Mouse (Mus musculus) c-Kit-positive CD71-positive TER-119-negative erythroid progenitor cells, embryonic 14.5 days (primary cell): ENCODE data around the gene Slc7a9.

Source experiments
- DNase-seq: peaks from one replicate; pipeline ENCODE4 v3.0.0-alpha.2; 2013; ENCODE audit warnings: low read depth

Slc7a9 gene

DNA sequence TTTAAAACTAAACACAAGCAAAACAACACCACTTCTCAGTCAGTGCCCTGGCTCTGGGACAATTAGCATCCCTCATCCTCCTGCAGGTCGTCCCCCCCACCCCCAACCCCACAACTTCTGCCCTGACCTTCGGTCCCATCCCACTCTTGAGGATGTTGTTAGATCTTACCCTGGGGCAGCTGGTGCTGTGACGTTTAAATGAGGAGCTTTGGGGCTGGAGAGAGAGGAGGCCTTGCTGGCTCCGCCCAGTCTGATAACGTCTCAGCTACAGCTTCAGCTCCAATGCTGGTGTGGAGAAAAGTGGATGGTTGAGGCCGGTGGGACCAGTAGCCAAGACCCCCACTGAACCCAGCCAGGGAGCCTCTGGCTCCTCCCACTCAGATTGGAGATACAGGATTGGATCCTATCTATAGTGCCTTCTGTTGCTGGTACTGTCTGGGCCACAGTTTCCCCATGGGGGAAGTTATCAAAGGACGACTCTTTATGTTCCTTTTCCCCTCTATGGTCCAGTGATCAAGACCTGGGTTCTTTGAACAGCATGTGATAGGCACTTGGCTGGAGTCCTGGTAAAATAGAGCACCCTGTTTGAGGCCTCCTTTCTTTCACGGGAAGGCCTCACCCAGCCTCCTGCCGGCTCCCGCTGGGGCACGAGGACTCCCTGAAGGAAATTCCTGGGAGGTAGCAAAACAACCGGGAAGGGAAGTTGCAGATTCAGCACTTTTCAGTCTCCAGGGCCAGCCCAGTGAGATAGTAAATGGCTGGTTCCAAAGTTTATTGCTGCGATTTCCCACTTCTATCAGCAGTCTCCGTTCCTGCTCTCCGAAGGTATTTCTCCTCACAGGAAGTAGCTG, at the start of gene Slc7a9:
Gene Slc7a9, plus strand, starts transcription at position 801 of the 851 bp plus-strand sequence.
- DNase-seq = no peak

DNA sequence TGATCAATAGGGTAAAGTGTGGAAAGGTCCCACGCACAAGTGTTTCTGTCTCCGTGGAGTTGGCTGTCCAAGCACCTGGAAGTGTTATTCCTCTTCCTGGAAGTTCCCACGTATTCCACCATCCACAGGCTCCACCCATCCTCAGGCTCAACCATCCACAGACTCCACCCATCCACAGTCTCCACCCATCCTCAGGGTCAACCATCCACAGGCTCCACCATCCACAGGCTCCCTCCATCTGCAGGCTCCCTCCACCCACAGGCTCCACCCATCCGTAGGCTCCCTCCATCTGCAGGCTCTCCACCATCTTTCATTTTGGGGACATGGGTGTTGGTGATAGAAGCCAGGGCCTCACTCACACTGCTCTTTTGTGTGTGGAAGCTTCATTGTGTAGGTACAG, 47.4 kb upstream of the Slc7a9 start:
- no peak for DNase-seq

DNA sequence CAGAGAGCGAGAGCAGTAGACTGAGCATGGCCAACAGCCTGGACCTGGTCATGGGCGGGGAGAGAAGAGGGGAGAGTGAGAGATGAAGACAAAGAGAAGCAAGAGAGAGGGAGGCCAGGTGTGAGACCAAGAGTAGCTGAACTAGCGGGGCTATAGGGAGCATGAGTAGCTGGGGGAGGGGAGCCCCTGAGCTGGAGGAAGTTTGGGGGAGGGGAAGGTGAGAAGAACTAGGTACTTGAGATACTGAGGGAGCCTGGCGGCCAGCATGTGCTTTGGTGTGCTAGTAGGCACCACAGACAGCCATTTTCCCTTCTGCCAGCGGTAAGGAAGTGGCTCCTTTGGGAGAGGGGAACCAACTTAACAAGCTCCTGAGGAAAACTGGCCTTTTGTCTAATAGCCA, 33.4 kb upstream of the Slc7a9 start:
- no peak for DNase-seq

DNA sequence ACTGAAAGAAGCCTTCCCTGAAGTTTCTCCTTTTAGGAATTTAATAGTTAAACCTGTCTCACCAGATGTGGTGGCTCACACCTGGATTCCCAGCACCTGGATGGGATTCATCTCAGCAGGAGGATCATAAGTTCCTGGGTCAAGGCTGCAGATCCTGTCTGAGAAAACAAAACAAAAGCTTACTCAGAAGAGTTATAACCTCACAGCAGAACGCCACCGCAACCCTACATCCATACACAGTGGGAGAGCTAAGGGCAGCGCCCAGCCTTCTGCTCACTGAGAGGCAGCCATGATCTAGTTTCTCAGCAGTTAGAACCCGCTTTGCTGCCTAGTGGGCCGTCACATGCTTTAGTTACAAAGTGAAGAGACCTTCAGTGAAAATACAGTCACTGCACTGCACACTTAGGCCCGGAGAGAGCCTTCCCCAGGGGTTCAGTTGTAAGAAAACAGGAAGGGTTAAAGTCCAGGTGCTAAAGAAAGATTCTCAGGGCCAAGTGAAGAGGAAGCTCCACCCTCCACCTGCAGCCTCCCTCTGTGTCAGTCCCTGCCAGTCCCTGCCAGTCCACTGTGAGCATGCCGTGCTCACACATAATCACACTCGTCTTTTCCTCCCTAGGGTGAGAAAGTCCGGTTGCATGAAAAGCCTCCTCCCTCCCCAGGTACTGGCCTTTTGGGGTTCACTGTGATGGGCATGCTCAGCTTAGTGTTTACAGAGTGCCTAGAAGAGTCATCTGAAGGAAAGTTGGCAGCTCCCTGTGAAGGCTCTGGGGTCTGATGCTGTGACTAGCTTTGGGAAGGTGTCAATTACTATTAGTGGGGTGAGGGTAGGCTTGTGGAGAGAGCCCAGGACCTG, 32.6 kb upstream of the Slc7a9 start:
- DNase-seq = no peak

DNA sequence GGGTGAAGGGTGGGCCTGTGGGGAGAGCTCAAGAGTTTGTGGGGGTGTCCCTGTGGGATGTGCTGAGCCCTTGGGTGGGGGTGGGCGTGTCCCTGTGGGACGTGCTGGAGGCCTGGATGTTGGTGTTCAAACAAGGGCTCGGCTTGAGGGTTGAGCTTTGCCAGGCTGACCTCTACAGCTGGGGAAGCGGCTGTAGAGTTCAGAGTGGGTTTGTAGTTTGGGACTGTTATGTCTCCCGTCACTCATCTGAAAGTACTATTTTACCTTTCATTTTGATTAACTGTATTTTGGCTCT, 32.0 kb upstream of the Slc7a9 start:
- DNase-seq = no peak

GRCm38 (mm10) chr7:35423071-35423470, 25.5 kb upstream of the Slc7a9 start:
- DNase-seq = no peak

GRCm38 (mm10) chr7:35428146-35428545, 20.4 kb upstream of the Slc7a9 start:
- no peak for DNase-seq

DNA sequence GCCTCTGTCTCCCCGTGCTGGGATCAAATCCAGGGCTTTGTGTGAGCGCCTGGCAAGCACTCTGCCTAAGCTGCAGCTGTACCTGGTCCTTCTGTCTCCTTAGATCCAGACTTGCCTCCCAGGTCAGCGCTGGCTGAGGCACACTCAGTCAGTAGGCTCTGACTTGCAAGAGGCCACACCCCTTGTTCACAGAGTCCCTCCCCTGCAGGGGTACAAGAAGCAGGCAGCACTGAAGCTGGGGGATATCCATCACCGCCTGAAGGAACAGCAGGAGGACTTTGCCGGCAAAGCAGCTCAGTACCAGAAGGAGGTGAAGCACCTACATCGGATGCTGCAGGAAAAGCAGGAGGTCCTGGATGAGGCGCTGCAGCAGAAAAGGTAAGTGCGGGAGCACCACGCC, 13.3 kb upstream of the Slc7a9 start:
- DNase-seq = no peak

DNA sequence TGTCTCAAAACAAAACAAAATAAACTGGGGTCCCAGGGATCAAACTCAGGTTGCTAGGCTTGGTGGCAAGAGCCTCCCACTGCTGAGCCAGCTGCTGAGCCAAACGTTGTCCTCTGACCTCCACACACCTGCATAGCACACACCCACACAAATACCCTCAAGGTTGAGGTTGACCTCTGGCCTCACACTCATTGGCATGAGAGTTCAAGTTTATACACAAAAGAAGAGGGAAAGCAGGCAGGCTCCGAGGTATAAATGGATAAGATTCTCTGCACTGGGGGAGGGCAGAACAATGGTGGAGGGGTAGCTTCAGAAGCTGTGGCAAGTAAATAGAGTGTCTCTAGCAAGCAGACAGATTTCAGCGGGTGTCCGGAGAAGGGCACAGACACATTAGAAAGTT, 1.1 kb upstream of the Slc7a9 start:
- DNase-seq = no peak

- DNase-seq = no peak
These were observed 271 bp downstream of the Slc7a9 start for GRCm38 (mm10) chr7:35448867-35449266.

GRCm38 (mm10) chr7:35456091-35456814, 7.7 kb downstream of the Slc7a9 start:
- DNase-seq = no peak

- DNase-seq = no peak
These were observed 12.4 kb downstream of the Slc7a9 start for GRCm38 (mm10) chr7:35460971-35461370.

DNA sequence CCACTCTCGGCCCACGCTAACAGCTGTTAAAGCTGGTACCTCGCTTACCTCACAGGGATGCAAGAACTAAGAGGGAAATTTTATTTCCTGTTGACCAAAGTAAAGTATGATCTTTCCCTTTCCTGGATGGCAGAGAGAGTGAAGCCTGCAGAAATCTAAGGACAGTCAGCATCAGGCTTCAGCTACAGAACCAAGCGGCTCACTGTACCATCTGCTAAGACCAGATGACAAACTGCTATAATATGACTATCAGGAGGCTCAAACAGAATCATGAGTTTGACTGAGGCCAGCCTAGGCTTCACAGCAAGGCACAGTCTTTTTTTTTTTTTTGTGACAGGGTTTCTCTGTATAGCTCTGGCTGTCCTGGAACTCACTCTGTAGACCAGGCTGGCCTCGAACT, 16.4 kb downstream of the Slc7a9 start:
- no peak for DNase-seq

DNA sequence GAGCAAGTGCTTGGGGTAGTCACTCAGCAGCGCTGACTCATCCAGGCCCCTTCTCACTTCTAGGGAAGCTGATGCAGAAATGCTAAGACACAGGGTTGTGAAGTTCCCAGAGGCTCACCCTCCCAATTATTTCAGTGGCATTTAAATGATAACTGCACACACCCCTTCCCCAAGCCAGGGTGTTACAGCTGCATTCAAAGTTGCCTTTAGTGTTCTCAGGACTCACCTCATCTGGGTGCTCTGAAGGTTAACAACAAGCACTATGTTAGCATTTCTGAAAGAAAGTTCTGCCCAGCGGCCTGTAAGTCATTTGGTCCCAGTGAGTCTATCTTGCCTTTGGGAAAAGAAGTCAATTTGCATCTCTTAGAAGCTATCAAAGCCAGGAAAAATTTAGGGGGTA, 19.3 kb downstream of the Slc7a9 start:
- no peak for DNase-seq

- no peak for DNase-seq
These were observed 22.2 kb downstream of the Slc7a9 start for GRCm38 (mm10) chr7:35470794-35471193.

DNA sequence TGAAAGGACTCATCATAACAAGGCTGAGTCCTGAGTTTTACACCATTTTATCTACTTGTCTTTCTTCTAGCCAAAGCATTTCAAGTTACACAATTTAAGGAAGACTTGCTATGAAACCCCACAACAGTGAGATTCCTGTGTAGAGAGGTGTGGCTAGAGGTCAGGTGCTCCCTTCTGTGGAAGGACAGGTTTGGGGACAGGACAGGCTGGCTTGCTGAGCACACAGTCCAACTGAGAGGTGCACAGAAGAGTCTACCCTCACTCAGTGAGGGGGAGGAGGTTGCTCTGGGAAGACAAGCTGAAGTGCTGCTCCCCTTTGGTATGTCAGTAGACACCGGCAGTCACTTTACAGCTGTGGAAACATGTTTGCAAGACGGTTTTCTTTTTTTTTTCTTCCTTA, 27.9 kb downstream of the Slc7a9 start:
- no peak for DNase-seq

DNA sequence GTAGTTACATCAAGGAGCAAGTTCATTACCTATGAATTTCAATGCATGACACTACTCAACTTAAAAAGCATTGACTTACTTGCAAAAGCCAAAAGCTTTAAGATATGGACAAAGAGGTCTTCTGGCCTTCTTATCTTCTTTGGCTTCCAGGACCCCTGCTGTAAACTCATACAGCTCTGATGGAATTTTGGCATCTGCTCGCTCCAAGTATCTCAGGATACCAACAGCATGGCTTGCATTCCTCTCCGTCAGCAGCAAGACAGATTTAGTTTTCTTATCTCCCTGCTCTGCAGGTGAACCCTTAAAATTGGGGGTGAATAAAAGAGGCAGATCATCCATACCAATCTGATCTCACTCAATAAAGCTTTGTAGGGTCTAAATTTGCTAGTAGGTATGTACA, 36.5 kb downstream of the Slc7a9 start:
- no peak for DNase-seq

DNA sequence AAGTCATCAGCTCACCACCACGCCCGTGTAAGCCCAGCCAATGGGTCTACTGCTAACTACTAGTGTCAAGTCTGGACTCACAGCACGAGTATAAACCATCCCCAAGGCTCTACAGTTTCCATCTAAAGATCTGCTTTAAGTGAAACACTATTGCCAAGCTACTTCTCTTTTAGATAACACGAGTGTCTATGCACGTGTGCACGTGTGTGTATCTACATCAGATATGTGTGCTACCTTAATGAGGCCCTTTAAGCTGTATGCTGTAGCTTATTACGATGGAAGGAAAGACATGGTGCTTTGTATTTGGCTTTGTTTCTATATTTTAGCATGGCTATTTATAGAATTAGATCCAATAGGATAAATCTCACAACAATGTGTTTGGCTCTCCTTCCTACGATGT, 38.0 kb downstream of the Slc7a9 start:
- DNase-seq = no peak

DNA sequence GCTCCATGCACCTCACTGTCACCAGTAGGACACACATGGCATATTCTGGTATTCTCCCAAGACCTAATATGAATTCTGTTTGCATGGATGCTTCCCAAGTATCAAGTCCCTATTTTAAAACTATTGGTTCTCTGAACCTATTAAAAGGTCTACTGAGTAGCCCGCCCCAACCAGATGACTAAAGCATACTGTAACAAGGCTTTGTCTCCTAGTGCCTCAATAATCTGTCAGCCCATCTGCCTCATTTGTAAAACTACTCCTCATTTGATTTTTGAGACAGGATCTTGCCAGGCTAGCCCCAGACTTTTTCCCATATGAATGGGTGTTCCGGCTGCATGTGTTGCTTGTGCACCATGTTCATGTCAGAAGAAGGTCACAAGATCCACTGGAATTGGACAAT, 41.6 kb downstream of the Slc7a9 start:
- no peak for DNase-seq

DNA sequence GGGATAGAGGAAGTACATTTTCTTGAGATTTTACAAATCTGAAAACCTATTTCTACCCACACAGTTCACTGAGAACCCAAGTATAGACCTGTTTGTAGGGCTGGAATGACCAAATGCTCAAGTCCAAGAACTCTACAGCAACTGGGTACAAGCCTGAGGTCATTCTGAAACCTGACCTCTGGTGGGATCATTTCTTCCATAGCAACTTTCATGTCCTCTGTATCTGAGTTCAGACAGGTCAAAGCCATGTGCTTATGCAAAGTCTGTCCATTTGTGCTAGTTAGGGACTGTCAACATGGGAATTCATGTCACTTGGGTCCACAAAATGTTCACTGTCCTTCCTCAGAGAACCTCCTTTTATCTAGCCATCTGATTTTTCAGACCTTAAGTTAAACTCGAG, 42.4 kb downstream of the Slc7a9 start:
- no peak for DNase-seq

DNA sequence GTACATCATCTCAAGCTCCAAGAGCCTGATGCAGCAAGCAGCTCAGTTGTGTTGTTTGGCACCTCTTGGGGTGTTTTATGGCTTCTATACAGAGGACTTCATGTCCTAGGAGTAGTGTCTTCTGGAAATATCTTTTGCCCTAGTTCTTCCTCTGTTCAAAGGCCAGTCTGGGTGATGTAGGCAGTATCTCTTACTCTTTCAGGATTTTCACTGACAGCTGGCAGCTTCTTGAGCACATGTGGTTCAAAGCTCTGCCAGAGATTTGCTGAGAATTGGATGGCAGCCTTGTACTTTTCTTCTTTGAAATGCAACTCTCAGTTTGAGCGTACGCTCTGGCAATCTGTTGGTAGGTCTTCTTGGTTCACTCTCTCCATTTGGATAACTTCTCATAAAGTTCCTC, 48.9 kb downstream of the Slc7a9 start:
- no peak for DNase-seq

- no peak for DNase-seq
These were observed 53.4 kb downstream of the Slc7a9 start for GRCm38 (mm10) chr7:35501995-35502394.
